Mouse (Mus musculus) forebrain, embryonic 14.5 days (tissue): ENCODE measurements at regions not wholly inside any gene's neighbourhood (a gene's known extent, or its start where the extent isn't known, plus 50 kb on each side); places are given as distances from the start of the nearest gene placed in this dataset.
"Not testable (repeated sequence)": the region's sequence is repeated elsewhere in the genome, so short reads cannot be mapped to it uniquely, and the experiment has no call there.

Experiments used
- ATAC-seq: fragments of 200-750 bp; cut with Nextera tagmentation; 2 replicates; pipeline ENCODE4 v1.8.0; 2017; ENCODE audit warnings: mild to moderate bottlenecking, moderate library complexity
- DNase-seq: peaks from one replicate; pipeline ENCODE4 v3.0.0-alpha.2; 2015; ENCODE audit warnings: low spot score
- H3K27ac ChIP-seq: fragments of 300-500 bp; sonication (generic); 2 replicates; pipeline ENCODE4 v1.5.1; 2014; ENCODE audit warnings: low read depth, mild to moderate bottlenecking, control low read depth, low read length, moderate library complexity
- H3K27me3 ChIP-seq: fragments of 300-500 bp; sonication (generic); replicated peaks from 2 replicates; pipeline ENCODE4 v1.6.1; 2014; ENCODE audit warnings: low read length, control low read depth, mixed read lengths; ENCODE audit not compliant: control insufficient read depth, insufficient read depth
- H3K36me3 ChIP-seq: fragments of 300-500 bp; sonication (generic); 2 replicates; pipeline ENCODE4 v1.6.1; 2014; ENCODE audit warnings: low read length, control low read depth; ENCODE audit not compliant: control insufficient read depth, insufficient read depth
- H3K4me1 ChIP-seq: fragments of 300-500 bp; sonication (generic); 2 replicates; pipeline ENCODE4 v1.6.1; 2014; ENCODE audit warnings: antibody characterized with exemption, low read length, control low read depth; ENCODE audit not compliant: control insufficient read depth, insufficient read depth
- H3K4me2 ChIP-seq: fragments of 300-500 bp; sonication (generic); 2 replicates; pipeline ENCODE4 v1.6.1; 2014; ENCODE audit warnings: mild to moderate bottlenecking, control low read depth, low read length
- H3K4me3 ChIP-seq: fragments of 300-500 bp; sonication (generic); 2 replicates; pipeline ENCODE4 v1.5.1; 2014; ENCODE audit warnings: low read depth, low read length, control low read depth
- H3K9ac ChIP-seq: fragments of 300-500 bp; sonication (generic); 2 replicates; pipeline ENCODE4 v1.6.1; 2014; ENCODE audit warnings: mild to moderate bottlenecking, low read length, control low read depth, moderate library complexity
- H3K9me3 ChIP-seq: fragments of 300-500 bp; sonication (generic); replicated peaks from 2 replicates; pipeline ENCODE4 v1.6.1; 2016; ENCODE audit warnings: low read length, control low read depth, mixed read lengths; ENCODE audit not compliant: control insufficient read depth
- WGBS: fragments of 180-500 bp; shearing (Covaris S2); extraction: QIAGEN DNeasy Blood & Tissue Kit; methylation state at CpG from one replicate; pipeline ENCODE4 v1.1.7; 2014; 5-methylcytosine and 5-hydroxymethylcytosine counted together

GRCm38 (mm10) chr6:3319378-3319777 lies 80.0 kb downstream of the Samd9l start:
- no peaks in the 10 kb centered on the region for H3K9me3 ChIP-seq
- no peak for DNase-seq
- no peaks in the 10 kb centered on the region for H3K27me3 ChIP-seq
- 95% methylated on average over 4 of the region's 4 CpGs for WGBS
- ATAC-seq, result no peak
- H3K4me1 ChIP-seq, result no peaks in the 10 kb centered on the region
- H3K9ac ChIP-seq, result no peak overlapping the region
- H3K4me2 ChIP-seq, result no peak overlapping the region
- H3K27ac ChIP-seq, result no peak overlapping the region
- H3K4me3 ChIP-seq, result no peak overlapping the region
- H3K36me3 ChIP-seq, result no peaks in the 10 kb centered on the region

- not testable (repeated sequence) for H3K4me1 ChIP-seq, H3K27ac ChIP-seq, H3K36me3 ChIP-seq, H3K9ac ChIP-seq, H3K27me3 ChIP-seq, H3K4me3 ChIP-seq, H3K9me3 ChIP-seq
- ATAC-seq (peak; percentile 79), DNase-seq (peak; percentile 71)
- under 1% methylated on average over 11 of the region's 11 CpGs for WGBS
- peak overlapping the region; percentile 21; the same call in 1 of the 2 replicates for H3K4me2 ChIP-seq
These were observed 91.7 kb downstream of the Samd9l start for GRCm38 (mm10) chr6:3307598-3308220.

GRCm38 (mm10) chr6:3304881-3305620 lies 94.3 kb downstream of the Samd9l start:
- H3K9ac ChIP-seq, H3K4me2 ChIP-seq, H3K27me3 ChIP-seq, H3K27ac ChIP-seq, H3K36me3 ChIP-seq, H3K4me3 ChIP-seq, ATAC-seq, H3K9me3 ChIP-seq, H3K4me1 ChIP-seq: not testable (repeated sequence)
- DNase-seq, result peak; percentile 52
- WGBS, result 18% methylated on average over 10 of the region's 10 CpGs

- ATAC-seq, H3K4me3 ChIP-seq, H3K36me3 ChIP-seq, H3K27ac ChIP-seq, H3K4me1 ChIP-seq, H3K27me3 ChIP-seq, DNase-seq, H3K9me3 ChIP-seq, H3K4me2 ChIP-seq, H3K9ac ChIP-seq: not testable (repeated sequence)
- 93% methylated on average over 8 of the region's 8 CpGs for WGBS
These were observed 106.1 kb downstream of the Samd9l start for GRCm38 (mm10) chr6:3293316-3293715.

- not testable (repeated sequence) for H3K9me3 ChIP-seq, H3K4me3 ChIP-seq, H3K27me3 ChIP-seq, H3K9ac ChIP-seq, H3K36me3 ChIP-seq, H3K4me1 ChIP-seq, DNase-seq, H3K27ac ChIP-seq, ATAC-seq, H3K4me2 ChIP-seq
- WGBS, result 95% methylated on average over 6 of the region's 6 CpGs
These were observed 107.4 kb downstream of the Samd9l start for GRCm38 (mm10) chr6:3291983-3292382.

- not testable (repeated sequence) for H3K4me1 ChIP-seq, H3K27ac ChIP-seq, H3K27me3 ChIP-seq, H3K9me3 ChIP-seq, H3K4me2 ChIP-seq, H3K36me3 ChIP-seq, ATAC-seq, H3K9ac ChIP-seq, DNase-seq, H3K4me3 ChIP-seq
- 72% methylated on average over 2 of the region's 4 CpGs for WGBS
These were observed 130.6 kb downstream of the Samd9l start for GRCm38 (mm10) chr6:3268726-3269125.

- H3K4me1 ChIP-seq, result not testable (repeated sequence)
These were observed 133.9 kb downstream of the Samd9l start for GRCm38 (mm10) chr6:3265477-3265876.

More at GRCm38 (mm10) chr6:3265477-3265876, 133.9 kb downstream of the Samd9l start:
- WGBS, result 87% methylated on average over 1 of the region's 1 CpGs
- not testable (repeated sequence) for H3K36me3 ChIP-seq, H3K4me3 ChIP-seq, H3K27me3 ChIP-seq, H3K9me3 ChIP-seq, H3K4me2 ChIP-seq, DNase-seq, H3K27ac ChIP-seq, H3K9ac ChIP-seq, ATAC-seq
